Mouse (Mus musculus) heart, embryonic 10.5 days (tissue): ENCODE measurements at regions not wholly inside any gene's neighbourhood (a gene's known extent, or its start where the extent isn't known, plus 50 kb on each side); places are given as distances from the start of the nearest gene placed in this dataset.

ENCODE experiments used
- DNase-seq: peaks from one replicate; pipeline ENCODE4 v3.0.0-alpha.2; 2017; ENCODE audit warnings: low spot score
- H3K27ac ChIP-seq: fragments of 300-500 bp; sonication (generic); 2 replicates; pipeline ENCODE4 v1.5.1; 2016; ENCODE audit warnings: mild to moderate bottlenecking
- H3K27me3 ChIP-seq: fragments of 300-500 bp; sonication (generic); 2 replicates; pipeline ENCODE4 v1.6.1; 2016; ENCODE audit warnings: mild to moderate bottlenecking; ENCODE audit not compliant: poor library complexity, insufficient read depth, severe bottlenecking
- H3K36me3 ChIP-seq: fragments of 300-500 bp; sonication (generic); 2 replicates; pipeline ENCODE4 v1.6.1; 2016; ENCODE audit warnings: mild to moderate bottlenecking, moderate library complexity
- H3K4me1 ChIP-seq: fragments of 300-500 bp; sonication (generic); 2 replicates; pipeline ENCODE4 v1.6.1; 2016; ENCODE audit warnings: mild to moderate bottlenecking
- H3K4me3 ChIP-seq: fragments of 300-500 bp; sonication (generic); 2 replicates; pipeline ENCODE4 v1.5.1; 2016; ENCODE audit warnings: mild to moderate bottlenecking, moderate library complexity
- H3K9me3 ChIP-seq: fragments of 300-500 bp; sonication (generic); 2 replicates; pipeline ENCODE4 v1.6.1; 2016; ENCODE audit warnings: mild to moderate bottlenecking, moderate library complexity
- whole genome bisulfite sequencing: fragments of 180-500 bp; shearing (Covaris S2); methylation state at CpG from one replicate; pipeline ENCODE4 v1.1.7; 2016; 5-methylcytosine and 5-hydroxymethylcytosine counted together

DNA sequence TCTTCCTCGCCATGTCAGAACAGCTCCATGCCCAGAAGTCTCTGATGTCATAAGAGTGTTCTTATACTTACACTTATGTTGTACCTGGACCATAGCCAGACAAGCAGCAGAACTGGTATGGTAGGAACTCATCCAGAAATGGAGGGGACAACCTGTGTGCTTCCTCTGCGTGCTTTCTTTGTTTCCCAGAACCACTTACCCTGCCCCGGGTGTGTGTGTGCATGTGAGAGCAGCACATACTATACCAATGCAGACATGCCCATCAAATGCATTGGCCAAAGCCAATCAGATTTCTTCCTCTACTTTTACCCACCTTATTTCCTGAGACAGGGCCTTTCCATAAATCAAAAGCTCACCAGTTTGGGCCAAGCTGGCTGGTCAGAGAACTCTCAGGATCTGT lies 99.2 kb upstream of the Cd180 start:
- Histone ChIP-seq H3K9me3 (no peaks in the 10 kb centered on the region), H3K27ac (no peak overlapping the region), H3K4me3 (no peak overlapping the region), H3K27me3 (no peaks in the 10 kb centered on the region), H3K4me1 (peaks cover 7% of the 10 kb centered on the region; the same call in 1 of the 2 replicates), H3K36me3 (no peaks in the 10 kb centered on the region)
- no peak for DNase-seq
- WGBS: 88% methylated on average over 3 of the region's 3 CpGs

DNA sequence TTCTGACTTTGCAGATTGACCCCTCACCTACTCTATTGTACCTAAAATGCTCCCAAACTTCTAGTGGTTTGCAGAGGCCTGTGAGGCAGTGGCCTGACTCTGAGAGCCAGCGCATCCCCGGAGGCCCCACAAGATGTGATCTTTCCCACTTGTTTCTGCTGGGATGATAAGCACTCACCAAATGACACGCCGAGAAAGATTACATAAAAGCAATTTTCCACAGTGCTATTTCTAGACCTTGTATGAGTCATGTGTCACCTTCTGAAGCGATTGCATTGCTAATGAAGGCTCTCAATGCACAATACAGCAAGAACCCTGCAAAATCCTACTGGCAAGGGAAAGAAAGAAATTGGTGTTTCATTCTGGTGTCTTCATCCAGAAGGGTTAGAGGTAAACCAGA lies 97.8 kb upstream of the Cd180 start:
- Histone ChIP-seq H3K27me3 (no peaks in the 10 kb centered on the region), H3K27ac (no peak overlapping the region), H3K9me3 (no peaks in the 10 kb centered on the region), H3K4me3 (no peak overlapping the region), H3K36me3 (no peaks in the 10 kb centered on the region), H3K4me1 (peaks cover 16% of the 10 kb centered on the region)
- no peak for DNase-seq
- 41% methylated on average over 5 of the region's 5 CpGs for WGBS

DNA sequence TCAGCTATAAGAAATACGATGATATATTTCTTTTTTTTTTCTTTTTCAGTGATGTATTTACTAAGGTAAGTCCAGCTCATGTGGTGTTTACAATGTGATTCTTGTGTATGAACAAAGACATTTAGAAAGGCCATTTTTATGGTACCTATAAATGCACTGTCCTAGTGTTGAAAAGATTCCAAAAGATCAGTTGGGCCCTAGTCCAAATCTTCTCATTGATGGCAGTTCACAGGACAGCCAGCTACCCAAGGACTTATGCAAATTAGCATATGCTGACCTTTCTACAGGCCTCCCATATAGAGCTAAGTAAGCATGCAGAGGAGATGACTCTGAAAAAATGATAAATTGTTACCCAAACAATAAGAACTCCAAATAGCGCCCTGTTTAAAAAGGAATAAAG lies 97.3 kb upstream of the Cd180 start:
- Histone ChIP-seq H3K27ac (no peak overlapping the region), H3K4me3 (no peak overlapping the region), H3K27me3 (no peaks in the 10 kb centered on the region), H3K9me3 (no peaks in the 10 kb centered on the region), H3K4me1 (peaks cover 16% of the 10 kb centered on the region), H3K36me3 (no peaks in the 10 kb centered on the region)
- WGBS: 87% methylated on average over 2 of the region's 2 CpGs
- DNase-seq: no peak

DNA sequence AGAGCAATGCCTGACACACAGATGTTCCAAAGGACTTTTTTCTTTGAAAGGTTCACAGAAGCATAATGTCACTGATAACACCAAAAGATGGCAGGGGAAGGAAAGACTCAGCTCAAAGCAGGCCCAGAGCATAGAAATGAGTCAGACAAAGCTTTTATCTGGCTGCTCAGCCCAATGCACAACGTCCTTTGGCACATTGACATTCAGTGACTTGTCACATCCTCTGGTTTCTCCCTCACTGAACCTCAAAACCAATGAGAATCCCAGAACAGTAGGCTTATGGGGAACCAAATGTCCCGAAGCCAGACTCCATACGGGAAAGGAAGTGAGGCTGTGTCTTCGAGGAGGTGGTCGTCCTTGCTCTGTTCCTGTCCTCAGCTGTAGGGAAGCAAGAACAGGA lies 95.2 kb upstream of the Cd180 start:
- Histone ChIP-seq H3K27ac (no peak overlapping the region), H3K36me3 (no peaks in the 10 kb centered on the region)
- WGBS: 64% methylated on average over 5 of the region's 5 CpGs

DNA sequence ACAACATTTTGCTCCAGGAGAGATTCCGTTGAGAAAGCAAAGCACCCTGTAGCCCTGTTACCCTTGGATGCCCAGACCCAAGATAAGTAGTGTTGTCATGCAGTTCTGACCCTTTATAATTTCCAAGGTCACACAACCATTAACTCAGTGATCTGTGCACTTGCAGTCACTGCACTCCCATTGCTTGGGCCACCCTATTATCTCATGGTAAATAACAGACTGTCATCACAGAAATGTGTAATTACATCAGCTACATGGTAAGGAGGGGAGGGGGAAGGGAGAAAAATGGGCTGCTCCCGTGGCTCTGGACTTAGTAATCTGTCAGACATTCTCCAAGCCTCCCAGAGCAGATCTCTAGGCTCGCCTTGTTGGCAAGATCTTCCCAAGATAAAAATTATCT lies 93.8 kb upstream of the Cd180 start:
- Histone ChIP-seq H3K36me3 (no peaks in the 10 kb centered on the region), H3K4me1 (peaks cover 16% of the 10 kb centered on the region), H3K4me3 (no peak overlapping the region), H3K27ac (peak overlapping the region; percentile 72; the same call in 1 of the 2 replicates), H3K9me3 (no peaks in the 10 kb centered on the region), H3K27me3 (no peaks in the 10 kb centered on the region; the same call in 1 of the 2 replicates)
- WGBS: 22% methylated on average over 3 of the region's 3 CpGs
- DNase-seq: peak; percentile 69

More for the DNA sequence above, 95.2 kb upstream of the Cd180 start:
- Histone ChIP-seq H3K4me3 (no peak overlapping the region), H3K27me3 (no peaks in the 10 kb centered on the region), H3K9me3 (no peaks in the 10 kb centered on the region), H3K4me1 (peaks cover 16% of the 10 kb centered on the region)
- no peak for DNase-seq

DNA sequence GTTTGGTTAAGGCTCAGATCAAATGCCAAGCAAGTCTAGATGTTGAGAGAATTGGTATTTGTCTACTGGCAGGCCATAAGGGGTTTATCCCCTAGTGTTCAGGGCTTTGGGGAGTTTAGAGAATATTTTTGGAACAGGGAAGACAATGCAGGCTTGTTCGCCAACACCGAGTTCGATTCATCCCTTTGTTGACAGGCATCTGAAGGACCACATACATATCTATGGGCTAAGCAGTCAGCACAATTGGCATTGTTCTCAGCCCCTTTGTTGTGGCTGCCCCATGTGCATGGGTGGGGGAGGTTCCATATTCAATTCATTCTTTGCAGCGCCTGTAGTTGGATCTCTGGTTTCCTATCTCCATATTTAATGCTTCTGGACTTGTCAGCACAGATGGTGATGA lies 93.3 kb upstream of the Cd180 start:
- H3K27me3 ChIP-seq: no peaks in the 10 kb centered on the region; the same call in 1 of the 2 replicates
- H3K4me3 ChIP-seq: no peak overlapping the region
- 56% methylated on average over 4 of the region's 4 CpGs for WGBS
- H3K27ac ChIP-seq: peak overlapping the region; percentile 72
- peak; percentile 53 for DNase-seq
- H3K9me3 ChIP-seq: no peaks in the 10 kb centered on the region
- peaks cover 16% of the 10 kb centered on the region for H3K4me1 ChIP-seq
- no peaks in the 10 kb centered on the region for H3K36me3 ChIP-seq

DNA sequence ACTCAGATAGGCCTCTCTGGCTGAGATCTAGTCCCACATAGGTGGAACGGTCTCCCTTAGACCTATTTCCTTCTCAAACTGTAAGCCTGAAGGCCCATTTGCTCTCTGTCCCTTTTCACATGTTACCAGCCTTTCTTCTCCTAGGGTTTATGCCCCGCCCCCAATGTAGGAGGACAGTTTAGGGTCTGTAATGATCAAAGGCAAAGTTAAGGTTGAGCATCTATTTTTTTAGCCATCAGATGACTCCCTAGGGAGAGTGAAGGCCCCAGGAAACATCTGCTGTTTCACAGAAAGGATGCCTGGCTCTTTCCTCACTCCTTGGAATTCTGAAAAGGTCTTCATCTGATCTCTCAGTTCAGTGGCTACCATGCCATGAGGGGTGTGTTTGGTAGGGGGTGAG lies 68.9 kb upstream of the Cd180 start:
- DNase-seq: no peak
- H3K36me3 ChIP-seq: no peaks in the 10 kb centered on the region
- H3K27ac ChIP-seq: no peak overlapping the region
- H3K27me3 ChIP-seq: no peaks in the 10 kb centered on the region
- H3K9me3 ChIP-seq: no peaks in the 10 kb centered on the region
- peaks cover 4% of the 10 kb centered on the region; the same call in 1 of the 2 replicates for H3K4me1 ChIP-seq
- no peak overlapping the region for H3K4me3 ChIP-seq
- WGBS: 75% methylated on average over 2 of the region's 2 CpGs

DNA sequence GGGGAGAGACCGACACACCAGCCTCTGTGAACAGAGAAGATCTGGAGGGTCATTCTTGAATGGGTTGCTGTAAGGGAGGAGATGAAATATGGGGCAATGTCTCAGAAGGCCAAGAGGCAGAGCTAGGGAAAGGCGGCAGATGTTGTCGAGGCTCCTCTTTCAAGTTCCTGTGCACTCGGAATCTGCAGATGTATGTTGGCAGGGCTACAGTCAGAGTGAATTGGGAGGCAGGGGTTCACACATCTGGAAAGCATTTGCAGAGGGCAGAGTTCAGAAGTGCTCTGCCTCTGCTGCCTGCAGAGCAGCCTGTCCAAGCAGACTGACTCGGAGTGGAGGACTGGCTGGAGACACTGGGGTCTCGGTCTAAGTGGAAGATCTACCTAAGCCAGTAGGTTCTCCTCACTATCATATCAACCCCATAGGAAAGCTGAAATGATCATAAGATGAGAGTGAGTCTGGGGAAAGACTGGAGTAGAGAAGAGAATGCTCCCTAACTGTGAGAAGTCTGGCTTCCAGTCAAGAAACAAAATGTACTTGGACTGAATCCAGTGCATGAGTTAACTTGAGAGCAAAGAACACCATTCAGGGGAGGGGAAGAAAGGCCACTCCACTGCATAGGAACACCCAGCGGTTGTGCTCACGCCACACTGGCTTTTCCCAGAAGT lies 68.1 kb upstream of the Cd180 start:
- Histone ChIP-seq H3K4me3 (no peak overlapping the region), H3K9me3 (no peaks in the 10 kb centered on the region), H3K36me3 (no peaks in the 10 kb centered on the region), H3K4me1 (peaks cover 4% of the 10 kb centered on the region; the same call in 1 of the 2 replicates), H3K27me3 (no peaks in the 10 kb centered on the region), H3K27ac (peak overlapping the region; percentile 29; the same call in 1 of the 2 replicates)
- DNase-seq: no peak
- WGBS: 59% methylated on average over 8 of the region's 8 CpGs

DNA sequence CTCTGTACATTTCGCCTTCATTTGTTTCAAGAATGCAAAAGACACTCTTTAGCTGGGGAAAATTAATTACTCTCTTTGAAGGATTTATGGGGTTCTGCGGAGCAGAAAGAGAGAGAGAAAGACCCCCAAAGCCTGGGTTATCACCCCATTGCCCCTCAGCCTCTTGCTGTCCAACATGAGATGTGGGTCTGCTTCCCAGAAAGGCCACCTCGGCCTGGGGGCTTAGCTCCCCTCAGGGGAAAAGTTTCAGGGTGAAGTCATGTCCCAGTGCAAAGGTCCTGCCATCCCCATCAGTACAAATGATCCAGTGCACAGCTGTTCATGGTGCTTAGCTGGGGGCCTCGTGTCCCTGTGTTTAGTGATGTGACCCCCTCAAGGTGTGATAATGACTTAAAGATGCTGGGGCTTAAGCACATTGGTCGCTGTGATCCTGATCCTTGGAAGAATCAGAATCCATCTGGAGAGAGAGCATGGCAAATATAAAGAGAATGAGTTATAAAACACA lies 67.5 kb upstream of the Cd180 start:
- WGBS: 71% methylated on average over 5 of the region's 5 CpGs
- DNase-seq: no peak
- Histone ChIP-seq H3K36me3 (no peaks in the 10 kb centered on the region), H3K9me3 (no peaks in the 10 kb centered on the region), H3K4me1 (peaks cover 4% of the 10 kb centered on the region; the same call in 1 of the 2 replicates), H3K27me3 (no peaks in the 10 kb centered on the region), H3K27ac (no peak overlapping the region), H3K4me3 (no peak overlapping the region)

DNA sequence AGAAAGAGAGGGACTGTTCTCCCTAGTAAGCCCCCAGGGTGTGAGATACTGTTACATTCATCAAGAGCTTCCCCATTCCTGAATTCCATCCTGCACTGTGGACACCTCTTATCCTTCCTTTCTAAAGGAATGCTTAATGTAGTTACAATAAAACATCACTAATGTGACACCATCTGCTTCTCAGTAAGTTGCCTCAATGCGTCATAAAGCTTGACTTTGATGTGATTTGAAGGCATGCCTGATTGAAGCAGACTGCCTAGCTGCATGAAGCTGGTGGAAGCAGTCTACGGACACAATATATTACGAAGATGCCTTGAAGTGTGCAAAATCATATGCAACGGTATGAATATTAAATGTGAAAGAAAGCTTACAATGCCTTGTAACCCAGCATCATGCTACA lies 65.6 kb upstream of the Cd180 start:
- Histone ChIP-seq H3K36me3 (no peaks in the 10 kb centered on the region), H3K27me3 (no peaks in the 10 kb centered on the region), H3K9me3 (no peaks in the 10 kb centered on the region), H3K4me3 (no peak overlapping the region), H3K27ac (no peak overlapping the region), H3K4me1 (peaks cover 4% of the 10 kb centered on the region; the same call in 1 of the 2 replicates)
- no peak for DNase-seq
- WGBS: 88% methylated on average over 4 of the region's 4 CpGs

DNA sequence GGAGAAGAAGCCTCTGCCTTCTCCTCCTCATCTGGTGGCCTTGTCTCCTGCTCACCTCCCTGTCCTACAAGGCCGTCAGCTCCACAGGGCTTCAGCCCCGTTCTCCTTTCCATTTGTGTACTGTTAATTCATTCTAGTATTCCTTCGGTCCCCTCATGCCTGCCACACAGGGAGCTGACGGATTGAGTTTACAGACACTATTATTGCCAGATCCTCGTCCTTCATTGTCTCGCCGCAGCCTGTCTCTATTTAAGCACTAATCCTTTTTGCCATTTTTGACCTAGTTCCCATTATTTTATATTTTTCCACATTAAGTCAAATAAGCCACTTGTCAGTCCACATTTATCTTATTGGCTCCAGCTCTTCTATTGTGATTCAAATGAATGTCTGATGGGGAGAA lies 64.2 kb upstream of the Cd180 start:
- Histone ChIP-seq H3K27ac (no peak overlapping the region), H3K4me3 (no peak overlapping the region), H3K27me3 (no peaks in the 10 kb centered on the region), H3K36me3 (no peaks in the 10 kb centered on the region), H3K9me3 (no peaks in the 10 kb centered on the region), H3K4me1 (peaks cover 4% of the 10 kb centered on the region; the same call in 1 of the 2 replicates)
- DNase-seq: no peak
- 85% methylated on average over 7 of the region's 7 CpGs for WGBS

DNA sequence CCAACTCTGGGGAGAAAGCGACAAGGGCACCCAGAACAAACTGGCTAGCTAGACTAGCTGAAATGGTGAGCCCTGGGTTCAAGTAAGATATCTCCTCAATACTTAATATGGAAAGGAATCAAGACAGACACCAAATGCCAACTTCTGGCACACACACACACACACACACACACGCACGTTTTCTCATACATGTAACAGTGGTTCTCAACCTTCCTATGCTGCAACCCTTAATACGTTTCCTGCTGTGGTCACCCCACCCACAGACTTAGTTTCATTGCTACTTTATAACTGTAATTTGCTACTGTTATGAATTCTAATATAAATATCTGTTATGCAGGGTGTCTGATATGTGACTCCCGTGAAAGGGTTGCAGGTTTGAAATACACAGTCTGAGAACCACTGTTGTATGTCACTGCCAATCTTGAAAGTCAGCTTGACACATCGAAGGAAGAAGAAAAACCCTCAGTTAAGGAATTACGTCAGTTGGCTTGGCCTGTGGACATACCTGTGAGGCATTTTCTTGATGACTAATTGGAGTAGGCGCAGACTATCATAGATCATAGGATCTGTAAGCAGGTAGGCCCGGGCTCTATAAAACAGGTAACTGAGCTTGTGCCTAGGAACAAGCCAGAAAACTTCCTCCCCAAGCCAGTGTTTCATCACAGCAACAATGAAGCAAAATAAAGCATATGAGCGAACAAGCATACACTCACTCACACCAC lies 59.0 kb upstream of the Cd180 start:
- H3K9me3 ChIP-seq: no peaks in the 10 kb centered on the region
- H3K27me3 ChIP-seq: no peaks in the 10 kb centered on the region
- 90% methylated on average over 10 of the region's 10 CpGs for WGBS
- H3K36me3 ChIP-seq: no peaks in the 10 kb centered on the region
- H3K4me3 ChIP-seq: no peak overlapping the region
- no peak overlapping the region for H3K27ac ChIP-seq
- DNase-seq: no peak
- no peaks in the 10 kb centered on the region for H3K4me1 ChIP-seq

DNA sequence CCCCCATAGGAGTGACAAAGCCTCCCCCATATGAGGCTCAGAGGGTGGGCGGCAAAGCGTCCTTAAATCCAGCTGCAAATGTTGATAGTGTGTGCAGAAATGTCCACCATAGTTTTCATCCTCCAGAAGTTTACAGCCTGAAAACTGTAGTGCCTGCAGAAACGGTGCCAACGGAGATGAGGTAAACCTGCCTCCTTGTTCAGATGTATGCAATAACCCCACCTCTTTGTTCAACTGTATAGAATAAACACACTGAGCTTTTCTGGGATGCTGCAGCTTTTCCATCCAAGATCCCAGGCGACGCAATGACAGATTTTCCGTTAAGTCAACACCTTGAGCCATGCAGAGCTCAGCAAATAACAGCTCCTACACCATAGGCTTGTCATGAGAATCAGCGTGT lies 57.3 kb upstream of the Cd180 start:
- Histone ChIP-seq H3K27me3 (no peaks in the 10 kb centered on the region), H3K27ac (no peak overlapping the region), H3K9me3 (no peaks in the 10 kb centered on the region), H3K4me1 (no peaks in the 10 kb centered on the region), H3K36me3 (no peaks in the 10 kb centered on the region), H3K4me3 (no peak overlapping the region)
- no peak for DNase-seq
- 79% methylated on average over 8 of the region's 8 CpGs for WGBS
